Mouse (Mus musculus): ENCODE results near the gene Kif28. TPM values are rescaled to one million over a fixed set of nuclear protein-coding genes. Genes with fewer than 3 reads are reported as not detected.
"Not testable (repeated sequence)": the region's sequence is repeated elsewhere in the genome, so short reads cannot be mapped to it uniquely, and the experiment has no call there.

The Kif28 gene
- polyA plus RNA-seq, 1 experiment from 2014 or later = not detected

- no peak overlapping the region for H3K9ac ChIP-seq
- H3K9me3 ChIP-seq (replicated peaks) = no peaks in the 10 kb centered on the region
- H3K36me3 ChIP-seq (ENCODE audit: poor library complexity, severe bottlenecking) = no peaks in the 10 kb centered on the region
- no peaks in the 10 kb centered on the region for H3K4me1 ChIP-seq
- no peak overlapping the region for H3K27ac ChIP-seq
- ATAC-seq = no peak
- H3K4me3 ChIP-seq = no peak overlapping the region
- H3K4me2 ChIP-seq = no peak overlapping the region
- no peaks in the 10 kb centered on the region for H3K27me3 ChIP-seq
- 40% methylated on average over 15 of the region's 15 CpGs for WGBS
Observed at GRCm38 (mm10) chr1:179734500-179735474, 10.3 kb downstream of the Kif28 start.

GRCm38 (mm10) chr1:179731391-179731790 lies 13.7 kb downstream of the Kif28 start:
- H3K36me3 ChIP-seq (ENCODE audit: poor library complexity, severe bottlenecking) = no peaks in the 10 kb centered on the region
- no peaks in the 10 kb centered on the region for H3K27me3 ChIP-seq
- no peak overlapping the region for H3K4me2 ChIP-seq
- H3K9me3 ChIP-seq (replicated peaks) = no peaks in the 10 kb centered on the region
- H3K4me1 ChIP-seq = no peaks in the 10 kb centered on the region
- ATAC-seq = no peak
- no peak overlapping the region for H3K9ac ChIP-seq
- no peak overlapping the region for H3K27ac ChIP-seq
- no peak overlapping the region for H3K4me3 ChIP-seq
- 98% methylated on average over 3 of the region's 3 CpGs for WGBS

- Histone ChIP-seq H3K27ac (no peak overlapping the region), H3K9me3 (replicated peaks) (no peaks in the 10 kb centered on the region), H3K27me3 (no peaks in the 10 kb centered on the region), H3K4me2 (no peak overlapping the region), H3K36me3 (ENCODE audit: poor library complexity, severe bottlenecking) (no peaks in the 10 kb centered on the region), H3K9ac (no peak overlapping the region), H3K4me1 (no peaks in the 10 kb centered on the region), H3K4me3 (no peak overlapping the region)
- 92% methylated on average over 10 of the region's 10 CpGs for WGBS
- ATAC-seq = no peak
Observed at GRCm38 (mm10) chr1:179728661-179729060, 16.4 kb downstream of the Kif28 start.

GRCm38 (mm10) chr1:179722811-179723469 lies 22.1 kb downstream of the Kif28 start:
- H3K9ac ChIP-seq = no peak overlapping the region
- 77% methylated on average over 8 of the region's 8 CpGs for WGBS
- no peaks in the 10 kb centered on the region for H3K4me1 ChIP-seq
- no peaks in the 10 kb centered on the region for H3K9me3 ChIP-seq (replicated peaks)
- H3K27ac ChIP-seq = no peak overlapping the region
- no peak overlapping the region for H3K4me2 ChIP-seq
- no peaks in the 10 kb centered on the region for H3K27me3 ChIP-seq
- no peaks in the 10 kb centered on the region for H3K36me3 ChIP-seq (ENCODE audit: poor library complexity, severe bottlenecking)
- no peak for ATAC-seq
- H3K4me3 ChIP-seq = no peak overlapping the region

DNA sequence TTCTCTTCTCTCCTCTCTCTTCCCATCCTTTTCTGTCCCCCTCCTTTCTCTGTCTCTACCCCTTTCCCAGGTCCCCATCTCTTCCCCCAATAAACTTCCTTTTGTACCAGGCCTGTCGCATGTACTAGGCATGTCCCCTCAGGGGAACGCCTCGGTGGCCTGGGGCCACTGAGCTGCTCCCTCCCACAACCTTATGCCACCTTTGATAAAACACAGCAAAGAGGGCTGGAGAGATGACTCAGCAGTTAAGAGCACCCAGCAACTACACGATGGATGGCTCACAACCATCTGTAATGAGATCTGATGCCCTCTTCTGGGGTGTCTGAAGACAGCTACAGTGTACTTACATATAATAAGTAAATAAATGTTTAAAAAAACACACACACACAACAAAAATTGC lies 29.3 kb downstream of the Kif28 start:
- H3K4me3 ChIP-seq = no peak overlapping the region
- no peak overlapping the region for H3K4me2 ChIP-seq
- no peaks in the 10 kb centered on the region for H3K27me3 ChIP-seq
- H3K9ac ChIP-seq = no peak overlapping the region
- no peak overlapping the region for H3K27ac ChIP-seq
- H3K36me3 ChIP-seq (ENCODE audit: poor library complexity, severe bottlenecking) = no peaks in the 10 kb centered on the region
- no peak for ATAC-seq
- WGBS = 94% methylated on average over 4 of the region's 4 CpGs
- H3K4me1 ChIP-seq = no peaks in the 10 kb centered on the region
- peaks cover 6% of the 10 kb centered on the region; the same call in 1 of the 2 replicates for H3K9me3 ChIP-seq (replicated peaks)

DNA sequence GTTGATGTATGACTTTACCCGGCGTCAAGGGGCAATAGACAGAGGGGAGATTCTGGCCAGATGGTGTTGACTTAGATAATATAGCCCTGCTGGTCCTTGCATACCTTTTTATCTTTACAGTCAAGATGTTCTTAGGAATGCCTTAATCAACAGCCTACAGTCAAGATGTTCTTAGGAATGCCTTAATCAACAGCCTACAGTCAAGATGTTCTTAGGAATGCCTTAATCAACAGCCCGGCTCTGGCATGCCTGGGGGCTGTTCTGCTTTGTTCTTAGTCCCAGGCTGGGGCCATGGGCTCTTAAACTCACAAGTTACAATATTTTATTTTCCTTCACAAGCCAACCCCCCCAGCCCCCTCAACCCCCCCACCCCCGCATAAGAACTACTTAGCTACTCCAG lies 29.8 kb downstream of the Kif28 start:
- H3K9me3 ChIP-seq (replicated peaks); H3K4me1 ChIP-seq; H3K9ac ChIP-seq; H3K27me3 ChIP-seq; ATAC-seq; H3K4me3 ChIP-seq; H3K27ac ChIP-seq; H3K36me3 ChIP-seq (ENCODE audit: poor library complexity, severe bottlenecking); H3K4me2 ChIP-seq: not testable (repeated sequence)
- 88% methylated on average over 4 of the region's 4 CpGs for WGBS

DNA sequence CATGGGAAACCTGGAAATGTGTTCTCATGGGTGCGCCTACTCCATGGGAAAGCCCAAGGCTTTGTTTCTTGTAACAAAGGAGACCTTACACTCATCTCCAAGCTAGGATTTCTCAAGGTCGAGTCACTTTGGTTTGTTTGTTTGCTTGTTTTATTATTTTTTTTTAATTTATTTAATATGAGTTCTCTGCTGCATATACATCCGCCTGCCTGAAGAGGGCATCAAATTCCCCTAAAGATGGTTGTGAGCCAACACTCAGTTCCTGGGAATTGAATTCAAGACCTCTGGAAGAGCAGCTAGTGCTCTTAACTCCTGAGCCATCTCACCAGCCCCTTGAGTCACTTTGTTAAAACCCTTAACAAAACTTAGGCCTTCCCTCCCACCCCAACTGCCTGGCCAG lies 31.7 kb downstream of the Kif28 start:
- Histone ChIP-seq H3K9me3 (replicated peaks) (peaks cover 6% of the 10 kb centered on the region; the same call in 1 of the 2 replicates), H3K4me3 (no peak overlapping the region), H3K36me3 (ENCODE audit: poor library complexity, severe bottlenecking) (no peaks in the 10 kb centered on the region), H3K4me2 (no peak overlapping the region), H3K27ac (no peak overlapping the region), H3K4me1 (no peaks in the 10 kb centered on the region), H3K9ac (no peak overlapping the region), H3K27me3 (no peaks in the 10 kb centered on the region)
- 91% methylated on average over 3 of the region's 3 CpGs for WGBS
- ATAC-seq = no peak

- no peak overlapping the region for H3K4me2 ChIP-seq
- H3K27ac ChIP-seq = no peak overlapping the region
- no peaks in the 10 kb centered on the region for H3K36me3 ChIP-seq (ENCODE audit: poor library complexity, severe bottlenecking)
- WGBS = 86% methylated on average over 7 of the region's 7 CpGs
- peaks cover 6% of the 10 kb centered on the region; the same call in 1 of the 2 replicates for H3K9me3 ChIP-seq (replicated peaks)
- ATAC-seq = no peak
- H3K4me1 ChIP-seq = no peaks in the 10 kb centered on the region
- H3K27me3 ChIP-seq = no peaks in the 10 kb centered on the region
- no peak overlapping the region for H3K9ac ChIP-seq
- H3K4me3 ChIP-seq = no peak overlapping the region
Observed at GRCm38 (mm10) chr1:179712658-179713057, 32.4 kb downstream of the Kif28 start.

DNA sequence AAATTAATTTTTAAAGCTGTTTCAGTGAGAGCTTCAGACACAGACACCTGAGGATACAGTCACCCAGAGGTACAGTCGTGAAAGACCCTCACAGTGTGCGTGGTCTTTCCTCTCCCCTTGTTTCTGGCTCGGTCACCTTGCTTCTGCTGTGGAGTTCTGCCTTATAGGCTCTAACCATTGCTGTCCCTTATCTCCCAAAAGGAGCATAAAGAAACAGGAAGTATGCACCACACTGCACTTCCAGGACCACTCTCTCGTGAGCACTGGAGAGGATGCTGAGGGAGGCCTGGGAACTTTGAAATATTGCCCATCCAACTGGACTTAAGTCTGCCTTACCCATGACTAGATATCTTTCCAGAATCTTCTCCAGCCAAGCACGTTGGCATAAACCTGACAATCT lies 34.3 kb downstream of the Kif28 start:
- 87% methylated on average over 5 of the region's 5 CpGs for WGBS
- no peak overlapping the region for H3K4me3 ChIP-seq
- H3K4me1 ChIP-seq = no peaks in the 10 kb centered on the region
- H3K9ac ChIP-seq = no peak overlapping the region
- no peak for ATAC-seq
- no peak overlapping the region for H3K4me2 ChIP-seq
- no peaks in the 10 kb centered on the region for H3K36me3 ChIP-seq (ENCODE audit: poor library complexity, severe bottlenecking)
- H3K9me3 ChIP-seq (replicated peaks) = peaks cover 6% of the 10 kb centered on the region; the same call in 1 of the 2 replicates
- H3K27ac ChIP-seq = no peak overlapping the region
- H3K27me3 ChIP-seq = no peaks in the 10 kb centered on the region

DNA sequence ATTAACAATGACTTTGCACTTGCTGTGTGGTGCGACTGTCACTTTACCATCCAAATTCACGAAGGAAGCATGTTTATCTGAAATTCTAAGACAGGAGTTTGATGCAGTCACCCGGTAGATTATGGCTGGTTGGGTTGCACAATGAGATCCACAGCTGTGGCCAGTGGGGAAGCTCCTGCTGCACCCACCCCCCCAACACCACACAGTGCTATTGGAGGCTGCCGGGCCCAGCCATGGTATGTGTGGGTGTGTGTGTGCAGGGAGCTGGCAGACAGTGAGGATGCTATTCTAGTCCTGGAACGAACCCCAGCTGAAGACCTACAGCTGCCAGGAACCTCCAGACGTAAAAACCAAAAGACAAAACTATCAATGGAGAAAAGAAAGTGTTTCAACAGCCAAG lies 35.7 kb downstream of the Kif28 start:
- WGBS = 88% methylated on average over 6 of the region's 6 CpGs
- H3K9me3 ChIP-seq (replicated peaks) = 0 out of 2 replicates have a peak, but pooled peaks cover 2% of the 10 kb centered on the region
- H3K4me2 ChIP-seq = no peak overlapping the region
- no peaks in the 10 kb centered on the region for H3K36me3 ChIP-seq (ENCODE audit: poor library complexity, severe bottlenecking)
- no peaks in the 10 kb centered on the region for H3K27me3 ChIP-seq
- no peak overlapping the region for H3K9ac ChIP-seq
- no peak overlapping the region for H3K4me3 ChIP-seq
- H3K4me1 ChIP-seq = no peaks in the 10 kb centered on the region
- no peak overlapping the region for H3K27ac ChIP-seq
- no peak for ATAC-seq

DNA sequence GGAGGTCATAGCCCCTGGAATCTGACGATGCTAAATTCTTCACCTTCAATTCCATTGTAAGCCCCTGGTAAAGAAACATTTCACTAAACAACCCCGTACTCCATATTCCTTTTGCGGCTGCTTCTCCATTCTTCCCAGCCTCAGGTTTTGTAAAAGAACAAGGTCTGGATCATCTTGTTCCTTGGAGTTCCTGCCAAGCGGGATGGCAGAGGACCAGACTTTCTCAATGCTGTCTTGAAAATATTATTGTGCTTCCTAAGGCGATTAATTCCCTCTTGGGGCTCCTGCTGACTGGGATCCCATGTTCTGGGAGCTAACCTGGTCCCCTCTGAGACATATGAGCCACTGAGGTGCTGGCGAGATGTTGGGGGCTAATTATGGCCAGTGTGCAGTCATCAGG lies 39.9 kb downstream of the Kif28 start:
- Histone ChIP-seq H3K36me3 (ENCODE audit: poor library complexity, severe bottlenecking) (no peaks in the 10 kb centered on the region), H3K27me3 (no peaks in the 10 kb centered on the region), H3K27ac (no peak overlapping the region), H3K9ac (no peak overlapping the region), H3K4me3 (no peak overlapping the region), H3K4me2 (no peak overlapping the region), H3K9me3 (replicated peaks) (no peaks in the 10 kb centered on the region), H3K4me1 (no peaks in the 10 kb centered on the region)
- 88% methylated on average over 6 of the region's 6 CpGs for WGBS
- ATAC-seq = no peak

DNA sequence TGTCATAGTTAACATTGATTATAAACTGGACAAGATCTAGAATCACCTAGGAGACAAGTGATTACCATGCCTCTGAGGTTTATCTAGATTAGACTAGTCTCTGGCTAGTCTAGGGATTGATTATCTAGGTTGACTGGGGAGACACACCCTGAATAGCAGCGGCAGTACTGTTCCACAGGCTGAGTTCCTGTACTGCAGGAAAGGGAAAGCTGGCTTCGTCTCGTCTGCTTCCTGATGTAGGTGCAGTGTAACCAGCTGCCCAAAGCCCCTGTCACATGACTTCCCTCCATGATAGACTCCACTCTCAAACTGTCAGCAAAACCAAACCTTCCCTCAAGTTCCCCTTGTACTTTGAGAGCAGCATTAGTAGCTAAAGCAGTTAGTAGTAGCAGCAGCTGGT lies 40.9 kb downstream of the Kif28 start:
- Histone ChIP-seq H3K4me1 (no peaks in the 10 kb centered on the region), H3K4me2 (no peak overlapping the region), H3K36me3 (ENCODE audit: poor library complexity, severe bottlenecking) (no peaks in the 10 kb centered on the region), H3K9ac (no peak overlapping the region), H3K9me3 (replicated peaks) (no peaks in the 10 kb centered on the region), H3K27me3 (no peaks in the 10 kb centered on the region), H3K4me3 (no peak overlapping the region), H3K27ac (no peak overlapping the region)
- ATAC-seq = no peak
- WGBS = 92% methylated on average over 3 of the region's 3 CpGs

Data from forebrain, embryonic 13.5 days (tissue).